ENCODE assay signal across 23 mouse cellular contexts in genomic region chr1:151112390-151112789, GRCm38 (mm10).
A peak's percentile ranks its signal among the peaks of the same experiment; 100 is the strongest.
DNase-seq lines count a peak whose midpoint lies in the region; ATAC-seq and TF ChIP-seq lines count a peak whose summit lies in the region.
"Had no signal": no experiment of that assay in that cellular context is flagged by ENCODE, and none has a peak within 500 bp of the region (broad histone marks: within the 10 kb centered on the region; RNA-seq: fewer than 3 reads in every experiment).

No protein-coding gene starts in this region.

- TF ChIP-seq CTCF in midbrain, postnatal 0 days (IDR thresholded peaks at IDR 0.05), result no peak

- no peaks in the 10 kb centered on the region for H3K36me3 ChIP-seq in midbrain, embryonic 11.5 days (ENCODE audit: control insufficient read depth, insufficient read depth, low read length)
- no peaks in the 10 kb centered on the region for H3K36me3 ChIP-seq in midbrain, postnatal 0 days (ENCODE audit: insufficient read depth, low read length)
- no peaks in the 10 kb centered on the region for H3K36me3 ChIP-seq in neural tube, embryonic 14.5 days (ENCODE audit: control insufficient read depth, insufficient read depth, low read length)
- H3K36me3 ChIP-seq: embryonic facial prominence, embryonic 12.5 days; embryonic facial prominence, embryonic 15.5 days; heart, embryonic 10.5 days; heart, embryonic 13.5 days; hindbrain, embryonic 12.5 days had no signal

- peak; percentile 36 for DNase-seq in embryo, embryonic 10.5 days (ENCODE audit: low spot score)
- DNase-seq in embryo, embryonic 9.5 days (ENCODE audit: extremely low spot score), result no peak
- DNase-seq in midbrain, embryonic 11.5 days (ENCODE audit: low spot score, missing footprints), result peak; percentile 68
- DNase-seq in midbrain, postnatal 0 days (ENCODE audit: low spot score), result no peak
- DNase-seq in R1 (ENCODE audit: low read depth, low spot score), result peak; percentile 33
- DNase-seq in spleen, postnatal 4 days (ENCODE audit: low spot score in 2 of 2), result no peak
- DNase-seq: adrenal gland, postnatal 10 days; adrenal gland, postnatal 36 days; cerebellum, adult 18-20 months; cerebellum, adult 9-10 months; cerebellum, postnatal 14 days; gastrocnemius, postnatal 36 days; heart, adult 2 months; heart, postnatal 14 days; heart, postnatal 4 days had no signal

- H3K27ac ChIP-seq in midbrain, embryonic 11.5 days (ENCODE audit: low read depth, low read length), result no peak overlapping the region
- H3K27ac ChIP-seq in midbrain, postnatal 0 days (ENCODE audit: low read depth, low read length), result no peak overlapping the region
- H3K27ac ChIP-seq in neural tube, embryonic 14.5 days (ENCODE audit: low read depth, low read length), result no peak overlapping the region
- H3K27ac ChIP-seq: embryonic facial prominence, embryonic 12.5 days; embryonic facial prominence, embryonic 15.5 days; heart, adult 2 months; heart, embryonic 10.5 days; heart, embryonic 13.5 days; hindbrain, embryonic 12.5 days had no signal

- no peak overlapping the region for H3K4me3 ChIP-seq in midbrain, embryonic 11.5 days (ENCODE audit: low read depth, low read length)
- no peak overlapping the region for H3K4me3 ChIP-seq in midbrain, postnatal 0 days (ENCODE audit: low read depth, low read length)
- H3K4me3 ChIP-seq in neural tube, embryonic 14.5 days (ENCODE audit: low read depth, low read length), result no peak overlapping the region
- H3K4me3 ChIP-seq: embryonic facial prominence, embryonic 12.5 days; embryonic facial prominence, embryonic 15.5 days; heart, adult 2 months; heart, embryonic 10.5 days; heart, embryonic 13.5 days; hindbrain, embryonic 12.5 days had no signal

- H3K4me1 ChIP-seq in midbrain, embryonic 11.5 days (ENCODE audit: control insufficient read depth, insufficient read depth, low read length), result no peaks in the 10 kb centered on the region
- H3K4me1 ChIP-seq in midbrain, postnatal 0 days (ENCODE audit: insufficient read depth, low read length), result no peaks in the 10 kb centered on the region
- no peaks in the 10 kb centered on the region for H3K4me1 ChIP-seq in neural tube, embryonic 14.5 days (ENCODE audit: control insufficient read depth, insufficient read depth, low read length)
- H3K4me1 ChIP-seq: embryonic facial prominence, embryonic 15.5 days; heart, embryonic 13.5 days had no signal

- H3K9me3 ChIP-seq in midbrain, embryonic 11.5 days (ENCODE audit: control insufficient read depth, low read length), result no peaks in the 10 kb centered on the region
- no peaks in the 10 kb centered on the region for H3K9me3 ChIP-seq in midbrain, postnatal 0 days (ENCODE audit: low read length)
- no peaks in the 10 kb centered on the region for H3K9me3 ChIP-seq in neural tube, embryonic 14.5 days (ENCODE audit: control insufficient read depth, low read length)
- H3K9me3 ChIP-seq: embryonic facial prominence, embryonic 12.5 days; embryonic facial prominence, embryonic 15.5 days; heart, embryonic 10.5 days; heart, embryonic 13.5 days; hindbrain, embryonic 12.5 days had no signal

- no peak for ATAC-seq in midbrain, embryonic 11.5 days (ENCODE audit: low FRiP score)
- no peak for ATAC-seq in midbrain, postnatal 0 days (ENCODE audit: low FRiP score)
- peak; percentile 71; the same call in 1 of the 2 replicates for ATAC-seq in neural tube, embryonic 14.5 days (ENCODE audit: low read depth)
- ATAC-seq: forebrain, embryonic 14.5 days; hindbrain, embryonic 16.5 days had no signal

- 52% methylated on average over 2 of the region's 2 CpGs for WGBS in midbrain, embryonic 11.5 days
- WGBS in midbrain, postnatal 0 days, result 23% methylated on average over 2 of the region's 2 CpGs
- WGBS in neural tube, embryonic 14.5 days, result 4% methylated on average over 2 of the region's 2 CpGs

- H3K27me3 ChIP-seq in midbrain, embryonic 11.5 days (ENCODE audit: control insufficient read depth, insufficient read depth, low read length), result no peaks in the 10 kb centered on the region
- no peaks in the 10 kb centered on the region for H3K27me3 ChIP-seq in midbrain, postnatal 0 days (ENCODE audit: insufficient read depth, low read length)
- no peaks in the 10 kb centered on the region for H3K27me3 ChIP-seq in neural tube, embryonic 14.5 days (ENCODE audit: control insufficient read depth, insufficient read depth, low read length)
- H3K27me3 ChIP-seq: embryonic facial prominence, embryonic 12.5 days; embryonic facial prominence, embryonic 15.5 days; heart, embryonic 13.5 days; hindbrain, embryonic 12.5 days had no signal

- no peak overlapping the region for H3K4me2 ChIP-seq in midbrain, embryonic 11.5 days
- H3K4me2 ChIP-seq in midbrain, postnatal 0 days (ENCODE audit: low read depth, low read length, poor library complexity, severe bottlenecking), result no peak overlapping the region
- no peak overlapping the region for H3K4me2 ChIP-seq in neural tube, embryonic 14.5 days (ENCODE audit: low read depth, low read length)
- H3K4me2 ChIP-seq: embryonic facial prominence, embryonic 12.5 days; embryonic facial prominence, embryonic 15.5 days; heart, embryonic 13.5 days; hindbrain, embryonic 12.5 days had no signal

- no peak overlapping the region for H3K9ac ChIP-seq in midbrain, embryonic 11.5 days (ENCODE audit: low read length)
- H3K9ac ChIP-seq in midbrain, postnatal 0 days (replicated peaks; ENCODE audit: low read length, poor library complexity, severe bottlenecking), result no peak overlapping the region
- no peak overlapping the region for H3K9ac ChIP-seq in neural tube, embryonic 14.5 days (replicated peaks; ENCODE audit: low read depth, low read length)
- H3K9ac ChIP-seq: embryonic facial prominence, embryonic 12.5 days; embryonic facial prominence, embryonic 15.5 days; heart, embryonic 13.5 days; hindbrain, embryonic 12.5 days had no signal

Comparison
In these comparisons a context has a peak if more than half of its experiments do, and no peak if none do; other contexts are left out.
1. DNase-seq: peak in embryo, embryonic 10.5 days (single experiment), midbrain, embryonic 11.5 days (single experiment) and R1 (single experiment); none in embryo, embryonic 9.5 days (single experiment), midbrain, postnatal 0 days (single experiment) and spleen, postnatal 4 days (0 of 2).